Mouse (Mus musculus): ENCODE measurements around the gene Utrn. TPM values are rescaled to one million over a fixed set of nuclear protein-coding genes. Genes with fewer than 3 reads are reported as not detected.
"Not testable (repeated sequence)": the region's sequence is repeated elsewhere in the genome, so short reads cannot be mapped to it uniquely, and the experiment has no call there.

The Utrn gene
- polyA plus RNA-seq, 1 experiment = 14.9 TPM

DNA sequence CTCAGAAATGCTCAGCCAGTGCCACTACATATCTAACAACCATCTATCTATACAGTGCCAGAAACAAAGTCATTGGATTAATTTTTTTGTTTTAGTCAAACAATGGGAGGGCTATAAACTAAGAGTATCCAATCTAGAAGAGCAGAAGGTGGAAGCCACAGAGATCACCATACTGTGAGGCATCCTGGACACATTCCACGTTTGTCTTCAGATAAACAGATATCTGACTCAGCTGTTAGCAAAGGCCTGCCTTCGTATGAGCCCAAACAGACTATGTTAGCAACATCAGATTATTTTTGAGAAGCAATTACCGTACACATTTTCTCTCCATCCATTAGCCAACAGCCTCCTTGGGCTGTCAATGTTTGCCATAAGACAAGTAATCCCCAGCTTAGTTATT is 250.8 kb downstream of the Utrn start:
- DNase-seq (ENCODE audit: low read depth in 1 of 2, low spot score in 2 of 2) = no peak
- no peak overlapping the region for H3K27ac ChIP-seq (ENCODE audit: insufficient read depth, low read length)
- WGBS = 81% methylated on average over 3 of the region's 3 CpGs
- TF ChIP-seq CTCF (IDR thresholded peaks at IDR 0.05; ENCODE audit: extremely low read depth, insufficient read depth, insufficient read length, insufficient replicate concordance) (no peak), POLR2A (IDR thresholded peaks at IDR 0.05; ENCODE audit: low read depth, low read length) (no peak)
- peaks cover 3% of the 10 kb centered on the region for H3K36me3 ChIP-seq (ENCODE audit: control insufficient read depth, insufficient read depth, low read length)
- H3K27me3 ChIP-seq (ENCODE audit: control insufficient read depth, insufficient read depth, low read length) = no peaks in the 10 kb centered on the region
- H3K4me3 ChIP-seq (ENCODE audit: extremely low read depth, insufficient read depth, insufficient read length) = no peak overlapping the region
- no peaks in the 10 kb centered on the region for H3K4me1 ChIP-seq (ENCODE audit: control insufficient read depth, insufficient read depth, insufficient read length)

- TF ChIP-seq CTCF (IDR thresholded peaks at IDR 0.05; ENCODE audit: extremely low read depth, insufficient read depth, insufficient read length, insufficient replicate concordance) = no peak
- TF ChIP-seq POLR2A (IDR thresholded peaks at IDR 0.05; ENCODE audit: low read depth, low read length) = no peak
- DNase-seq (ENCODE audit: low read depth in 1 of 2, low spot score in 2 of 2) = no peak
- Histone ChIP-seq H3K36me3 (ENCODE audit: control insufficient read depth, insufficient read depth, low read length) (peaks cover 2% of the 10 kb centered on the region; the same call in 1 of the 2 replicates), H3K4me1 (ENCODE audit: control insufficient read depth, insufficient read depth, insufficient read length) (no peaks in the 10 kb centered on the region), H3K27ac (ENCODE audit: insufficient read depth, low read length) (no peak overlapping the region), H3K4me3 (ENCODE audit: extremely low read depth, insufficient read depth, insufficient read length) (no peak overlapping the region), H3K27me3 (ENCODE audit: control insufficient read depth, insufficient read depth, low read length) (no peaks in the 10 kb centered on the region)
- 80% methylated on average over 3 of the region's 3 CpGs for WGBS
Observed at GRCm38 (mm10) chr10:12615723-12616122, 253.4 kb downstream of the Utrn start.

- Histone ChIP-seq H3K36me3 (ENCODE audit: control insufficient read depth, insufficient read depth, low read length) (peaks cover 2% of the 10 kb centered on the region; the same call in 1 of the 2 replicates), H3K4me1 (ENCODE audit: control insufficient read depth, insufficient read depth, insufficient read length) (no peaks in the 10 kb centered on the region), H3K4me3 (ENCODE audit: extremely low read depth, insufficient read depth, insufficient read length) (no peak overlapping the region), H3K27me3 (ENCODE audit: control insufficient read depth, insufficient read depth, low read length) (no peaks in the 10 kb centered on the region), H3K27ac (ENCODE audit: insufficient read depth, low read length) (no peak overlapping the region)
- 57% methylated on average over 22 of the region's 22 CpGs for WGBS
- no peak for DNase-seq (ENCODE audit: low read depth in 1 of 2, low spot score in 2 of 2)
- TF ChIP-seq CTCF (IDR thresholded peaks at IDR 0.05; ENCODE audit: extremely low read depth, insufficient read depth, insufficient read length, insufficient replicate concordance) (no peak), POLR2A (IDR thresholded peaks at IDR 0.05; ENCODE audit: low read depth, low read length) (no peak)
Observed at GRCm38 (mm10) chr10:12614465-12615199, 254.5 kb downstream of the Utrn start.

GRCm38 (mm10) chr10:12612235-12612863 is 256.8 kb downstream of the Utrn start:
- Histone ChIP-seq H3K36me3 (ENCODE audit: control insufficient read depth, insufficient read depth, low read length) (no peaks in the 10 kb centered on the region), H3K4me3 (ENCODE audit: extremely low read depth, insufficient read depth, insufficient read length) (no peak overlapping the region), H3K27ac (ENCODE audit: insufficient read depth, low read length) (no peak overlapping the region), H3K27me3 (ENCODE audit: control insufficient read depth, insufficient read depth, low read length) (no peaks in the 10 kb centered on the region), H3K4me1 (ENCODE audit: control insufficient read depth, insufficient read depth, insufficient read length) (no peaks in the 10 kb centered on the region)
- TF ChIP-seq CTCF (IDR thresholded peaks at IDR 0.05; ENCODE audit: extremely low read depth, insufficient read depth, insufficient read length, insufficient replicate concordance) (peak; percentile 54; the same call in 1 of the 2 replicates), POLR2A (IDR thresholded peaks at IDR 0.05; ENCODE audit: low read depth, low read length) (no peak)
- whole genome bisulfite sequencing = 53% methylated on average over 4 of the region's 4 CpGs
- peak; percentile 10 to 26 for DNase-seq (ENCODE audit: low read depth in 1 of 2, low spot score in 2 of 2)

DNA sequence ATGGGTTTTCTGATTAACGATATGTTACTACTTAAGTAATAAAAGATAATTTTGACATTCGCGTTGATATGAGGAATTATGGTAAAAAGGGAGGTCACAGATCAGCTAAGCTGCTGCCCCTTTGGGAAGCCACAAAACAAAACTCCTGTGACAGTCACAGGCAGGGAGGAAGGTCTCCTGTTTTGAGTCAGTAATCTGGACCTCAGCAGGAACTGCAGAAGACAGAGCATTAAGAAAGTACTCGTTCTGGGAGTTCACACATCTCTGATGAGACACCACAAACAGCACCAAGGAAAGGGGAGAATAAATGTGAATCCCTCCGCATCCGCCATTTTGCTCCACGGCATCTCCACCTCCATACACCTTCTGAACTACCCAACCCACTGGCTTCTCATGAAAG is 259.3 kb downstream of the Utrn start:
- DNase-seq (ENCODE audit: low read depth in 1 of 2, low spot score in 2 of 2) = no peak
- Histone ChIP-seq H3K36me3 (ENCODE audit: control insufficient read depth, insufficient read depth, low read length) (no peaks in the 10 kb centered on the region), H3K4me3 (ENCODE audit: extremely low read depth, insufficient read depth, insufficient read length) (no peak overlapping the region), H3K27me3 (ENCODE audit: control insufficient read depth, insufficient read depth, low read length) (no peaks in the 10 kb centered on the region), H3K4me1 (ENCODE audit: control insufficient read depth, insufficient read depth, insufficient read length) (no peaks in the 10 kb centered on the region), H3K27ac (ENCODE audit: insufficient read depth, low read length) (no peak overlapping the region)
- TF ChIP-seq CTCF (IDR thresholded peaks at IDR 0.05; ENCODE audit: extremely low read depth, insufficient read depth, insufficient read length, insufficient replicate concordance) (no peak), POLR2A (IDR thresholded peaks at IDR 0.05; ENCODE audit: low read depth, low read length) (no peak)
- 79% methylated on average over 7 of the region's 7 CpGs for WGBS

DNA sequence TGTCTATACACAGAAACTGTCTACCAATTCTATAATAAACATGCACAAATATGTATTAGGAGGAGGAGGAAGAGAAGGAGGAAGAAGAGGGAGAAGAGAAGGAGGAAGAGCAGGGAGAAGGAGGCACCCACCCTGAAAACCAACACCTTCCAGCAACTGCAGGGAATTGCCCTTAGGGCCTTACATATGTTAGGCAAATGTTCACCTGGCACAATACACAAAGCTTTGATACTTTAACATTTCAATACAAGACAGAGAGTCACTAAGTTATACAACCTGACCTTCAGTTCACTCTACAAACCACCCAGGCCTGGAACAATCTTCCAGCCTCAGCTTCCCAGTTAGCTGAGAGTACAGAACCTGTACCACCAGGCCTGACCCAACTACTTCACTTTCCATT is 260.5 kb downstream of the Utrn start:
- TF ChIP-seq POLR2A (IDR thresholded peaks at IDR 0.05; ENCODE audit: low read depth, low read length) (no peak), CTCF (IDR thresholded peaks at IDR 0.05; ENCODE audit: extremely low read depth, insufficient read depth, insufficient read length, insufficient replicate concordance) (no peak)
- Histone ChIP-seq H3K27me3 (ENCODE audit: control insufficient read depth, insufficient read depth, low read length) (no peaks in the 10 kb centered on the region), H3K36me3 (ENCODE audit: control insufficient read depth, insufficient read depth, low read length) (no peaks in the 10 kb centered on the region), H3K27ac (ENCODE audit: insufficient read depth, low read length) (no peak overlapping the region), H3K4me1 (ENCODE audit: control insufficient read depth, insufficient read depth, insufficient read length) (no peaks in the 10 kb centered on the region), H3K4me3 (ENCODE audit: extremely low read depth, insufficient read depth, insufficient read length) (no peak overlapping the region)
- DNase-seq (ENCODE audit: low read depth in 1 of 2, low spot score in 2 of 2) = no peak

DNA sequence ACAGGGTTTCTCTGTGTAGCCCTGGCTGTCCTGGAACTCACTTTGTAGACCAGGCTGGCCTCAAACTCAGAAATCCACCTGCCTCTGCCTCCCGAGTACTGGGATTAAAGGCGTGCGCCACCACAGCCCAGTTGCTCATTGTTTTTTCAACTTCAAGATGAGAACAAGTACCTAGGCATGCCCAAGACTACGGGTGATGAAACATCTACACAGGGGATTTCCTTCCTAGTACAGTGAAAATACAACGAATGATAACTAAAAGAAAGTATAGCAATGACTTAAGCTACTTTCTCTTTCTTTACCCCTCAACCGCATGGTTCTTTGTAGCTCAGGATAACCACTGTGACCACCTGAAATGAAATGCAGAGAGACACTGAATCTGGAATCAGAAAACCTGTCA is 262.0 kb downstream of the Utrn start:
- not testable (repeated sequence) for H3K27me3 ChIP-seq (ENCODE audit: control insufficient read depth, insufficient read depth, low read length); H3K4me3 ChIP-seq (ENCODE audit: extremely low read depth, insufficient read depth, insufficient read length); H3K4me1 ChIP-seq (ENCODE audit: control insufficient read depth, insufficient read depth, insufficient read length); H3K27ac ChIP-seq (ENCODE audit: insufficient read depth, low read length); H3K36me3 ChIP-seq (ENCODE audit: control insufficient read depth, insufficient read depth, low read length); DNase-seq (ENCODE audit: low read depth in 1 of 2, low spot score in 2 of 2)
- 63% methylated on average over 6 of the region's 6 CpGs for WGBS

All from spleen, adult 2 months (tissue).